Mouse (Mus musculus) MEL (cell line): ENCODE measurements around the gene Ctdnep1.

Experiments
- CHD2 ChIP-seq: IDR thresholded peaks from 2 replicates; pipeline ENCODE4 v1.6.1; 2011; ENCODE audit warnings: low read length, improper control_type of control experiment
- CTCF ChIP-seq, 3 experiments: IDR thresholded peaks in 2 of 3; conservative IDR thresholded peaks in 1 of 3; 2 replicates each; pipeline ENCODE4 v1.5.1; 2011 to 2012; ENCODE audit warnings: low read length in 3 of 3, low read depth in 2 of 3, mild to moderate bottlenecking in 2 of 3, improper control_type of control experiment in 1 of 3, inconsistent platforms in 1 of 3, mixed read lengths in 1 of 3, moderate library complexity in 1 of 3; ENCODE audit not compliant: control insufficient read depth in 1 of 3, insufficient read depth in 1 of 3, poor library complexity in 1 of 3, severe bottlenecking in 1 of 3
- EP300 ChIP-seq, 2 experiments: IDR thresholded peaks; 2 replicates each; pipeline ENCODE4 v1.6.1; 2011; ENCODE audit warnings: improper control_type of control experiment in 2 of 2, low read length in 2 of 2, low read depth in 1 of 2, mild to moderate bottlenecking in 1 of 2
- HCFC1 ChIP-seq: IDR thresholded peaks from 2 replicates; pipeline ENCODE4 v1.6.1; 2012; ENCODE audit warnings: low read depth, mild to moderate bottlenecking, inconsistent platforms, low read length, improper control_type of control experiment, moderate library complexity
- JUND ChIP-seq: IDR thresholded peaks from 2 replicates; pipeline ENCODE4 v1.6.1; 2011; ENCODE audit warnings: low read depth, mild to moderate bottlenecking, improper control_type of control experiment, low read length
- KAT2A ChIP-seq: conservative IDR thresholded peaks from 2 replicates; pipeline ENCODE4 v1.6.1; 2012; ENCODE audit warnings: low read depth, low read length, improper control_type of control experiment, inconsistent platforms
- MAFK ChIP-seq: IDR thresholded peaks from 2 replicates; pipeline ENCODE4 v1.6.1; 2011; ENCODE audit warnings: low read depth, mild to moderate bottlenecking, low read length, improper control_type of control experiment, borderline replicate concordance
- MYC ChIP-seq: IDR thresholded peaks from 2 replicates; pipeline ENCODE4 v1.6.1; 2011; ENCODE audit warnings: low read depth, mild to moderate bottlenecking, low read length, improper control_type of control experiment, moderate library complexity
- SIN3A ChIP-seq: IDR thresholded peaks from 2 replicates; pipeline ENCODE4 v1.6.1; 2012; ENCODE audit warnings: low read length, improper control_type of control experiment, inconsistent platforms
- USF1 ChIP-seq: IDR thresholded peaks from 2 replicates; pipeline ENCODE4 v1.6.1; 2014; ENCODE audit warnings: low read depth, mild to moderate bottlenecking, inconsistent platforms, low read length, improper control_type of control experiment, moderate library complexity
- USF2 ChIP-seq, 2 experiments: IDR thresholded peaks; 2 replicates each; pipeline ENCODE4 v1.6.1; 2011 to 2012; ENCODE audit warnings: improper control_type of control experiment in 2 of 2, low read length in 2 of 2, borderline replicate concordance in 1 of 2, inconsistent platforms in 1 of 2, low read depth in 1 of 2, mild to moderate bottlenecking in 1 of 2; ENCODE audit not compliant: insufficient read depth in 1 of 2
- ZC3H11A ChIP-seq: IDR thresholded peaks from 2 replicates; pipeline ENCODE4 v1.6.1; 2012; ENCODE audit warnings: low read depth, mild to moderate bottlenecking, inconsistent platforms, low read length, improper control_type of control experiment
- ZNF384 ChIP-seq: IDR thresholded peaks from 2 replicates; pipeline ENCODE4 v1.6.1; 2012; ENCODE audit warnings: low read depth, mild to moderate bottlenecking, inconsistent platforms, low read length, improper control_type of control experiment

- TF ChIP-seq ZNF384 (no peak), CTCF (IDR thresholded peaks at IDR 0.05 in 2 of 3, conservative IDR thresholded peaks at IDR 0.05 in 1 of 3; ENCODE audit: control insufficient read depth in 1 of 3, insufficient read depth in 1 of 3, low read depth in 2 of 3, low read length in 3 of 3, poor library complexity in 1 of 3, severe bottlenecking in 1 of 3) (peak in 1 of 3 experiments; percentile 20; a peak in 1 of 6 replicates), KAT2A (no peak), JUND (no peak), SIN3A (peak; percentile 71), USF1 (peak; percentile 100), EP300 (IDR thresholded peaks at IDR 0.05; ENCODE audit: low read depth in 1 of 2, low read length in 2 of 2) (peak in 1 of 2 experiments; percentile 24; a peak in 1 of 4 replicates), MAFK (no peak), ZC3H11A (no peak), HCFC1 (peak; percentile 65), MYC (no peak), CHD2 (peak; percentile 23; the same call in 1 of the 2 replicates), USF2 (IDR thresholded peaks at IDR 0.05; ENCODE audit: borderline replicate concordance in 1 of 2, insufficient read depth in 1 of 2, low read depth in 1 of 2, low read length in 2 of 2) (peak; percentile 76 to 95; a peak in 3 of 4 replicates)
Measured at GRCm38 (mm10) chr11:69935137-69935879, 45.6 kb upstream of the Ctdnep1 start, which contains the start of gene Ybx2.
